Mouse (Mus musculus): Measurements from ENCODE around the gene Pgp. TPM values are rescaled to one million over a fixed set of nuclear protein-coding genes. Genes with fewer than 3 reads are reported as not detected.
A peak's percentile ranks its signal among the peaks of the same experiment; 100 is the strongest.
"Not testable (repeated sequence)": the region's sequence is repeated elsewhere in the genome, so short reads cannot be mapped to it uniquely, and the experiment has no call there.

Pgp gene
- 49.6 and 54.5 TPM in 2 replicates for polyA plus RNA-seq (2015; fragmentation: Nextera tagmentation; extraction: Ambion mirVana)

GRCm38 (mm10) chr17:24469910-24470602 lies at the start of gene Pgp, which contains the start of gene E4f1:
Gene Pgp (plus strand): TSS chr17:24470392.
Gene E4f1 (minus strand): TSS chr17:24470313.
- peak; percentile 96 for ATAC-seq (ENCODE audit: insufficient read depth, low FRiP score)
- no peaks in the 10 kb centered on the region for H3K27me3 ChIP-seq (ENCODE audit: control insufficient read depth, insufficient read depth, low read length)
- WGBS, result under 1% methylated on average over 75 of the region's 75 CpGs

DNA sequence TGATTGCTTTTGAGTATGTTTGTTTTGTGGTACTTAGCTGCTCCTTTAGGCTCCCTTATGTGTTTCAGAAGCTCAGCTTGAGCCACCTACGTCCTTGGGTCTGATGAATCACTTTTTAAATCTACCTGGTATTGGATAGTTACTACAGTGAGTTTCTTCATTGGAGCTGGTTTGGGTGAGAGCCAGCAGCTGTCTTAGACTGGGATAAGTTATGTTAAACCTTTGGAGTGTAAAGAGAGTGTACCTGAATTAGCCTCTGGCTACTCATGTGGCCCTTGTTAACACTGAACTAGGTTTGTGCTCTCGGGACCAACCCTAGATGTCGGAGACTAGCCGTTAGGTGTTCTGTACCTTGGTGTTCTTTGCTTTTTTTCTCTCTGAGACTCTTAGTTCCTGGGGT lies 47.1 kb upstream of the Pgp start:
- H3K27me3 ChIP-seq (ENCODE audit: control insufficient read depth, insufficient read depth, low read length), result no peaks in the 10 kb centered on the region
- 86% methylated on average over 4 of the region's 4 CpGs for WGBS
- no peaks in the 10 kb centered on the region for H3K9me3 ChIP-seq (replicated peaks; ENCODE audit: control insufficient read depth, low read length)
- H3K36me3 ChIP-seq (ENCODE audit: control insufficient read depth, insufficient read depth, low read length), result peaks cover 47% of the 10 kb centered on the region
- H3K4me1 ChIP-seq (ENCODE audit: control insufficient read depth, insufficient read depth, low read length), result peaks cover 4% of the 10 kb centered on the region; the same call in 1 of the 2 replicates
- H3K27ac ChIP-seq (ENCODE audit: low read length), result no peak overlapping the region
- H3K4me3 ChIP-seq (replicated peaks; ENCODE audit: low read length), result no peak overlapping the region
- no peak for ATAC-seq (ENCODE audit: insufficient read depth, low FRiP score)
- H3K4me2 ChIP-seq (ENCODE audit: low read depth, low read length), result no peak overlapping the region
- no peak overlapping the region for H3K9ac ChIP-seq (ENCODE audit: low read length)

More at GRCm38 (mm10) chr17:24469910-24470602, at the start of gene Pgp, which contains the start of gene E4f1:
- peak within 1 kb of the TSS; percentile 99 for H3K4me2 ChIP-seq (ENCODE audit: low read depth, low read length)
- H3K27ac ChIP-seq (ENCODE audit: low read length), result peak within 1 kb of the TSS; percentile 88
- peaks cover 2% of the 10 kb centered on the region; the same call in 1 of the 2 replicates for H3K36me3 ChIP-seq (ENCODE audit: control insufficient read depth, insufficient read depth, low read length)
- peak within 1 kb of the TSS; percentile 72 for H3K4me3 ChIP-seq (replicated peaks; ENCODE audit: low read length)
- H3K4me1 ChIP-seq (ENCODE audit: control insufficient read depth, insufficient read depth, low read length), result peaks cover 27% of the 10 kb centered on the region
- no peaks in the 10 kb centered on the region for H3K9me3 ChIP-seq (replicated peaks; ENCODE audit: control insufficient read depth, low read length)
- peak within 1 kb of the TSS; percentile 91 for H3K9ac ChIP-seq (ENCODE audit: low read length)

DNA sequence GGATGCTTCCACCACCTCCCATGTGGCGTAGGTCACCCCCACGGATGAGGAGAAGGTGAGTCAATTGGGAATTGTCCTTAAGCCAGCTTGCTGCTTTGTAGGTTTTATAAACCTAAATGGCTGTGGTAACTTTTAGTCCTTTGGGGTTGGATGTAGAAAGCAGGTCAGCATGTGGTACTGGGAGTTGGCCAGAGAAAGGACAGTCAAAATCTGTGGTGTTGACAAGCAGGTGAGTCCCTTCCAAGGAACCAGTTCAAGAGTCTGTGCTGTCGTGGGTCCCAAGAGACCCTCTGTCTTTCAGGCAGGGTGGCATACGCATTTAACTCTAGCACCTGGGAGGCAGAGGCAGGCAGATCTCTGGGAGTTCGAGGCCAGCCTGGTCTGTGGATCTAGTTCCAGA lies 45.7 kb upstream of the Pgp start:
- Histone ChIP-seq H3K27ac (ENCODE audit: low read length) (no peak overlapping the region), H3K4me1 (ENCODE audit: control insufficient read depth, insufficient read depth, low read length) (peaks cover 4% of the 10 kb centered on the region; the same call in 1 of the 2 replicates), H3K27me3 (ENCODE audit: control insufficient read depth, insufficient read depth, low read length) (no peaks in the 10 kb centered on the region), H3K4me2 (ENCODE audit: low read depth, low read length) (no peak overlapping the region), H3K9ac (ENCODE audit: low read length) (no peak overlapping the region), H3K36me3 (ENCODE audit: control insufficient read depth, insufficient read depth, low read length) (peaks cover 42% of the 10 kb centered on the region), H3K4me3 (replicated peaks; ENCODE audit: low read length) (no peak overlapping the region), H3K9me3 (replicated peaks; ENCODE audit: control insufficient read depth, low read length) (no peaks in the 10 kb centered on the region)
- no peak for ATAC-seq (ENCODE audit: insufficient read depth, low FRiP score)
- 92% methylated on average over 5 of the region's 5 CpGs for WGBS

DNA sequence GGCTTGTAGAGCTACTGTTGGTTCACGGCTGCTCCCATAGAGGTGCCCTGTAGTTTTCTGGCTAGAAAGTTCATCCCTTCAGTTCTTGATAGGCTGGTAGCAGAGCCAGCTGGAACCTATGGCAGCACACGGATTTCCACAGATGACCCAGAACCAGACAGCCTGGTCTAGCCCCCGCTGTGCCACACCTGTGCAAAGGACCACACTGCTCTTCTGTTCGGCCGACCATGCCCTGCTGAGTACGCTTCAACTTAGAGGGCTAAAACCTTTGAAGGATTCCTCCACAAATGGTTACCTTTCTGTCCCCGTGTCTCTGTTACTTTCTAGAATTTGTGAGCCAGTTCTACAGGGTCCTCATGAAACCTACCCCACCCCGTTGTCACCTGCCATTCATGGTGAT lies 44.9 kb upstream of the Pgp start:
- not testable (repeated sequence) for H3K4me1 ChIP-seq (ENCODE audit: control insufficient read depth, insufficient read depth, low read length); H3K4me3 ChIP-seq (replicated peaks; ENCODE audit: low read length); H3K27me3 ChIP-seq (ENCODE audit: control insufficient read depth, insufficient read depth, low read length); H3K9me3 ChIP-seq (replicated peaks; ENCODE audit: control insufficient read depth, low read length); H3K9ac ChIP-seq (ENCODE audit: low read length); H3K4me2 ChIP-seq (ENCODE audit: low read depth, low read length); ATAC-seq (ENCODE audit: insufficient read depth, low FRiP score); H3K27ac ChIP-seq (ENCODE audit: low read length)
- WGBS, result 82% methylated on average over 6 of the region's 8 CpGs
- peaks cover 34% of the 10 kb centered on the region for H3K36me3 ChIP-seq (ENCODE audit: control insufficient read depth, insufficient read depth, low read length)

GRCm38 (mm10) chr17:24425905-24426304 lies 44.3 kb upstream of the Pgp start:
- Histone ChIP-seq H3K4me3 (replicated peaks; ENCODE audit: low read length) (no peak overlapping the region; the same call in 1 of the 2 replicates), H3K27me3 (ENCODE audit: control insufficient read depth, insufficient read depth, low read length) (no peaks in the 10 kb centered on the region), H3K36me3 (ENCODE audit: control insufficient read depth, insufficient read depth, low read length) (peaks cover 30% of the 10 kb centered on the region), H3K9ac (ENCODE audit: low read length) (peak overlapping the region; percentile 94; the same call in 1 of the 2 replicates), H3K9me3 (replicated peaks; ENCODE audit: control insufficient read depth, low read length) (no peaks in the 10 kb centered on the region), H3K4me2 (ENCODE audit: low read depth, low read length) (peak overlapping the region; percentile 73), H3K27ac (ENCODE audit: low read length) (peak overlapping the region; percentile 97), H3K4me1 (ENCODE audit: control insufficient read depth, insufficient read depth, low read length) (peaks cover 4% of the 10 kb centered on the region; the same call in 1 of the 2 replicates)
- no peak for ATAC-seq (ENCODE audit: insufficient read depth, low FRiP score)
- WGBS, result 85% methylated on average over 7 of the region's 7 CpGs

- under 1% methylated on average over 47 of the region's 48 CpGs for WGBS
- Histone ChIP-seq H3K4me1 (ENCODE audit: control insufficient read depth, insufficient read depth, low read length) (peaks cover 4% of the 10 kb centered on the region; the same call in 1 of the 2 replicates), H3K9me3 (replicated peaks; ENCODE audit: control insufficient read depth, low read length) (no peaks in the 10 kb centered on the region), H3K36me3 (ENCODE audit: control insufficient read depth, insufficient read depth, low read length) (peaks cover 23% of the 10 kb centered on the region), H3K4me2 (ENCODE audit: low read depth, low read length) (peak within 1 kb of the TSS; percentile 73), H3K4me3 (replicated peaks; ENCODE audit: low read length) (peak within 1 kb of the TSS; percentile 84), H3K27me3 (ENCODE audit: control insufficient read depth, insufficient read depth, low read length) (no peaks in the 10 kb centered on the region), H3K27ac (ENCODE audit: low read length) (peak within 1 kb of the TSS; percentile 97), H3K9ac (ENCODE audit: low read length) (peak within 1 kb of the TSS; percentile 94)
- peak; percentile 98 for ATAC-seq (ENCODE audit: insufficient read depth, low FRiP score)
Measured at GRCm38 (mm10) chr17:24426471-24427169, 43.6 kb upstream of the Pgp start, which contains the start of gene Eci1. Gene Eci1 (plus strand): TSS chr17:24426641.

DNA sequence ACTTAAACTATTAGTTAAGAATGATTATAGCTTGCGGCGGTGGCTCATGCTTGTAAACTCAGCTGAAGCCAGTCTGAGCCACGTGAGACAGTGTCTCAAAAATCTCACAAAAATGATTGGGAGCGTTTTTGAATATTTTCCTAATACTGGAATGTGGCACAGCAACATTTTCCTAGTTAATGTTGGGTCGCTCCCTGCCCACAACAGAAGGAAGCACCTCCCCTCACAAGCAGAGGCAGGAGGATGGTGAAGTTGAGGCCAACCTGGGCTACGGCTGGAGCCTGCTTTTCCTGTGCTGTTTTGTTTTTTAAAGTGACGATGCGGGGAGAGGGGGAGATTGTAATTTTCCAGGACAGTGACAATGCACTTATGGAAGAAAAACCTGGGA lies 43.0 kb upstream of the Pgp start:
- no peaks in the 10 kb centered on the region for H3K9me3 ChIP-seq (replicated peaks; ENCODE audit: control insufficient read depth, low read length)
- peak overlapping the region; percentile 73 for H3K4me2 ChIP-seq (ENCODE audit: low read depth, low read length)
- peak overlapping the region; percentile 97 for H3K27ac ChIP-seq (ENCODE audit: low read length)
- no peak for ATAC-seq (ENCODE audit: insufficient read depth, low FRiP score)
- peak overlapping the region; percentile 94 for H3K9ac ChIP-seq (ENCODE audit: low read length)
- no peaks in the 10 kb centered on the region for H3K27me3 ChIP-seq (ENCODE audit: control insufficient read depth, insufficient read depth, low read length)
- peaks cover 22% of the 10 kb centered on the region for H3K36me3 ChIP-seq (ENCODE audit: control insufficient read depth, insufficient read depth, low read length)
- H3K4me3 ChIP-seq (replicated peaks; ENCODE audit: low read length), result peak overlapping the region; percentile 84
- 2% methylated on average over 8 of the region's 8 CpGs for WGBS
- H3K4me1 ChIP-seq (ENCODE audit: control insufficient read depth, insufficient read depth, low read length), result peaks cover 4% of the 10 kb centered on the region; the same call in 1 of the 2 replicates

GRCm38 (mm10) chr17:24429201-24429983 lies 40.8 kb upstream of the Pgp start:
- Histone ChIP-seq H3K27me3 (ENCODE audit: control insufficient read depth, insufficient read depth, low read length) (no peaks in the 10 kb centered on the region), H3K36me3 (ENCODE audit: control insufficient read depth, insufficient read depth, low read length) (peaks cover 8% of the 10 kb centered on the region), H3K4me1 (ENCODE audit: control insufficient read depth, insufficient read depth, low read length) (peaks cover 4% of the 10 kb centered on the region; the same call in 1 of the 2 replicates), H3K9ac (ENCODE audit: low read length) (peak overlapping the region; percentile 38; the same call in 1 of the 2 replicates), H3K4me2 (ENCODE audit: low read depth, low read length) (peak overlapping the region; percentile 1), H3K27ac (ENCODE audit: low read length) (peak overlapping the region; percentile 56), H3K4me3 (replicated peaks; ENCODE audit: low read length) (no peak overlapping the region), H3K9me3 (replicated peaks; ENCODE audit: control insufficient read depth, low read length) (no peaks in the 10 kb centered on the region)
- 72% methylated on average over 14 of the region's 14 CpGs for WGBS
- ATAC-seq (ENCODE audit: insufficient read depth, low FRiP score), result peak; percentile 57; the same call in 1 of the 2 replicates
